Mouse (Mus musculus): ENCODE data around the gene Cdsn.
"Not testable (repeated sequence)": the region's sequence is repeated elsewhere in the genome, so short reads cannot be mapped to it uniquely, and the experiment has no call there.

Gene Cdsn

GRCm38 (mm10) chr17:35551881-35552414 is at the start of gene Cdsn:
Gene Cdsn (plus strand): TSS chr17:35552128.
- DNase-seq = no peak

- DNase-seq = no peak
Measured at GRCm38 (mm10) chr17:35502226-35502625, 49.7 kb upstream of the Cdsn start.

- no peak for DNase-seq
Measured at GRCm38 (mm10) chr17:35502762-35503161, 49.2 kb upstream of the Cdsn start.

- no peak for DNase-seq
Measured at GRCm38 (mm10) chr17:35503849-35504248, 48.1 kb upstream of the Cdsn start.

- no peak for DNase-seq
Measured at GRCm38 (mm10) chr17:35504628-35505481, 47.1 kb upstream of the Cdsn start.

GRCm38 (mm10) chr17:35505776-35506175 is 46.2 kb upstream of the Cdsn start, which contains the start of gene Pou5f1:
Gene Pou5f1 (plus strand): TSS chr17:35506018.
- DNase-seq = no peak

GRCm38 (mm10) chr17:35506881-35507280 is 45.0 kb upstream of the Cdsn start:
- DNase-seq = no peak

GRCm38 (mm10) chr17:35507556-35508260 is 44.2 kb upstream of the Cdsn start:
- DNase-seq = no peak

- not testable (repeated sequence) for DNase-seq
Measured at GRCm38 (mm10) chr17:35508279-35508678, 43.6 kb upstream of the Cdsn start.

GRCm38 (mm10) chr17:35509284-35509683 is 42.6 kb upstream of the Cdsn start:
- DNase-seq = no peak

- no peak for DNase-seq
Measured at GRCm38 (mm10) chr17:35512916-35513626, 38.9 kb upstream of the Cdsn start.

- DNase-seq = peak; percentile 94
Measured at GRCm38 (mm10) chr17:35513886-35514285, 38.0 kb upstream of the Cdsn start.

GRCm38 (mm10) chr17:35514756-35515155 is 37.2 kb upstream of the Cdsn start:
- DNase-seq = no peak

- peak; percentile 92 for DNase-seq
Measured at GRCm38 (mm10) chr17:35515911-35516640, 35.9 kb upstream of the Cdsn start.

- peak; percentile 100 for DNase-seq
Measured at GRCm38 (mm10) chr17:35516652-35517500, 35.1 kb upstream of the Cdsn start, which contains the start of the genes Tcf19 and Cchcr1. Gene Tcf19 (minus strand): TSS chr17:35516824. Gene Cchcr1 (plus strand): TSS chr17:35517100.

GRCm38 (mm10) chr17:35517526-35517925 is 34.4 kb upstream of the Cdsn start:
- peak; percentile 94 for DNase-seq

- DNase-seq = no peak
Measured at GRCm38 (mm10) chr17:35524354-35524753, 27.6 kb upstream of the Cdsn start.

GRCm38 (mm10) chr17:35526644-35527043 is 25.3 kb upstream of the Cdsn start:
- no peak for DNase-seq

GRCm38 (mm10) chr17:35532360-35532759 is 19.6 kb upstream of the Cdsn start:
- no peak for DNase-seq

GRCm38 (mm10) chr17:35532901-35533300 is 19.0 kb upstream of the Cdsn start, which contains the start of gene Psors1c2:
Gene Psors1c2 (plus strand): TSS chr17:35533201.
- no peak for DNase-seq

GRCm38 (mm10) chr17:35534343-35534742 is 17.6 kb upstream of the Cdsn start:
- DNase-seq = peak; percentile 93
